Mouse (Mus musculus): Measurements from ENCODE around the gene Dnajc1.

The Dnajc1 gene

DNA sequence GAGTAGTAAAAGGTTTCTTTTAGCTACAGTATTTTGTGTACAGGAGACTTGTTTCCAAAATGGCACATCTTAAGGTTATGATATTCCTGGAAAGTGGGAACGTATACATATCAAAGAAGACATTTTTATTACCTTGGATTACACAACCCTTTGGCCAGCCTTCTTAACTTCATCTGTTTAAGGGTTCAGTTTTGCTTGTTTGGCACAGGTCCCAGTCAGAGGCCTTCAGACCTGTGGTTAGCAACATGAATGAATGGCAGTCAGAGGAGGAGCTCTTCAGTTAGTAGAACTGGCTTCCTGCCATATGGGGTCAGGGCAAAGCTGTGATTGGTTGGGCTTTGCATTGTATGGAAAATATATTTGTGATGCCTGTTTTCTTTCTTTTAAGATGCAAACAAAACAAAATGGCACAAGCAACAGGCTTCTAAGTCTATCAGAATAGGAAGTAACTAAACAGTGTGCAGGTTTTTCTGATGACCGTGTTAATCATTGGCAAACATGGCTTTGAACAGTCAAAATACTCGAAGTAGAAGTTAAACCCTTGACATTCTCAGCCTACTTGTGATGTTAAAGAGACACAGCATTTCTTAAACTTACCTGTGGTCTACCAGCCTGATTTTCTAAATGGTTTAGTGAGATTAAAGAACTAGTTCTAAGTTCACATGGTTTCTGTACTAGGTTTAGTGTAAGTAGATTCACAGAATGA is 196.8 kb downstream of the Dnajc1 start:
- DNase-seq (ENCODE audit: low spot score) = peak; percentile 49

DNA sequence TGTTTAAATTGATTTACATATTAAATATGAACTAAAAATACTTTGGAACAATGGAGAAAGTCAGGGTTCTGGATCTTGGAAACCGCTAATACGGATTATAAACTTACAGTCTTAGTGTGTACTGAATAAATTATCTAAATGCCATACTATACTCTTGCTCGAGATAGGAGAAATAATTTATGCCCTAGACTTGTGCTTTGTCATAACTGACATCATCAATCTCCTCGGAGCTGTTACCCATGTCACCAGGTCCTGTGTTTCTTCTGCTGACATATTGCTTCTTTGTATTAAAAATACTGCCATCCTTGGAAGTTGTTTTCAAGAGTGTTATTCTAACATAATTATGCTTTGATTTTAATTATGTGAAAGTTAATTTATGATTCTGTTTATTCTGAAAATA is 197.3 kb downstream of the Dnajc1 start:
- DNase-seq (ENCODE audit: low spot score) = no peak

DNA sequence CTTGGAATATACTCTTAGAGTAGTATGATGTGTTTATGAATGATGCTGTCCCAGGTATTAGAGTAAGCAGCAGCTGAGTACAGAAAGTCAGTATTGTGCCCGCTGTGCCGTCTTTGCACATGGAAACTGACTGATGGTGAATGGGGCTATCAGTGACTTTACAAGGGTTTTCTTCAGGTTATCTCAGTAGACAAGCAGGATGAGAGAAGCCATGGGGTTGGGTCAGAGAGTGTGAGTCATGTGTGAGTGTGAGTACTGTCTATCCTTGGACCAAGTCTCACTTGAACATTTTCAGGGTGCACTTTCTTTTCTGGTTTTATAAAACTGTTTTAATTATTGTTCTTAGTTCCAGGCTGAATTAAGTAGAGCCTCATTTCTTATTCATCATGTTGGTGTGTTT is 204.3 kb downstream of the Dnajc1 start:
- DNase-seq (ENCODE audit: low spot score) = no peak

DNA sequence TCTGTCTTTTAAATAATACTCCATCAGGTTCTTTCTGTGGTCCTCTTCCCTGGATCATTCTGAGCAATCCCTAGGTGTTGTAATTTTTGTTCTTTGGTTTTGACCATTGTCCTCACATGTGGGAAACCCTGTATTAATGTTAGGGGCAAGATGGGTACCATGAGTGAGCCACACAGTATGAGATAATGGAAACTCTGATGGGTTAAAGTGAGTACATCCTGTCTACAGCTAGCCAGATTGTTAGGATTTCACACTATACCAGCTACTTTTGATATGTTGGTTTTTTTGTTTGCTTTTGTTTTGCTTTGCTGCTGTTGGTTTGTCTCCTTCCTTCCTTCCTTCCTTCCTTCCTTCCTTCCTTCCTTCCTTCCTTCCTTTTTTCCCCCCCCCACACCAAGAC is 209.6 kb downstream of the Dnajc1 start:
- no peak for DNase-seq (ENCODE audit: low spot score)

DNA sequence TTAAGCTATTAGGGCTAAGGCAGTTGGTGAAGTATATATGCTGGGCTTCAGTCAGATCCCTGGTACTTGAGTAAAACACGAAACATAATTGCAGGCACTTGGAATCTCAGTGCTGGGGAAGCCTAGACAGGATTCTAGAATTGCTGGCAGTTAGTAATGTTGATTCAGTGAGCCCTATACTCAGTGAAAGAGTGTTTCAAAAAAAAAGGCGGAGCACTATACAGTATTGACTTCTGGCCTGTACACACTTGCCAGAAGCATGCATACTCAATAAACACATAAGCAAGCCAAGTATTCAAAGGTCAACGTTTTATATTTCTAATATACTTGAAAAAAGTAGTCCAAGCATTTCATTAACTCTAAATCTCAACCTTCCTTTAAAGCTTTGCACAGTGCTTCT is 211.0 kb downstream of the Dnajc1 start:
- DNase-seq (ENCODE audit: low spot score) = no peak

DNA sequence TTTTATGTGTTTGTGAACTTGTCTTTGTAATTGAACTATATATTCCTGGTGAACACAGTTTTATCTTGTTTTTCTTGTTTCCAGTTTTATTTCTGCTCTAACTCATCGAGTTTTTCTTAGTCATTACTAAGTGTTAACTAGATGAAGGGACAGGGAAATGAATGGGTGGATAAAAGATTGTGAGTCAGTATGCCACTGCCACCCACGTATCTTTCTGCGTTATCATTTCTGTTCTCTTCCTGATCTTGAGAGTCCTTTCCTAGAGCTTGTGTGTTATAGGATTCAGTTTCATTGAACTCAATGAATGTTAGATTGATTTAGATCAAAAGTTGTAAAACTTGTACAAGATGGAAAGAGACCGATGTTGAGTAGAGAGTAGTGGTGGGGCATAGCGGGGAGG is 212.3 kb downstream of the Dnajc1 start:
- DNase-seq (ENCODE audit: low spot score) = no peak

DNA sequence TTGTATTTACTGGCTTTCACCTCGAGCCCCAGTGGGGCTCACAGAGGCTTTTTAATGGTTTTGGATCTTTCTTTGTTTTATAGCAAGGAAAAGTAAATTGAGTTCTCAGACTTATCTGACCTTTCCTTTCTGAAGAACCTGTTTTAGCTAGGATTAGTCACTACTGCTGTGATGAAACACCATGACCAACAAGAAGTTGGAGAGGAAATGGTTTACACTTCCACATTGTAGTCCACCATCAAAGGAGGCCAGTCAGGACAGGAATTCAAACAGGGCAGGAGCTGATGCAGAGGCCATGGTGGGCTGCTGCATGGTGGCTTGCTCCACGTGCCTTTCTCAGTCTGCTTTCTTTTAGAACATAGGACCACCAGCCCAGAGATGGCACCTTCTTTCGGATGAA is 216.4 kb downstream of the Dnajc1 start:
- no peak for DNase-seq (ENCODE audit: low spot score)

DNA sequence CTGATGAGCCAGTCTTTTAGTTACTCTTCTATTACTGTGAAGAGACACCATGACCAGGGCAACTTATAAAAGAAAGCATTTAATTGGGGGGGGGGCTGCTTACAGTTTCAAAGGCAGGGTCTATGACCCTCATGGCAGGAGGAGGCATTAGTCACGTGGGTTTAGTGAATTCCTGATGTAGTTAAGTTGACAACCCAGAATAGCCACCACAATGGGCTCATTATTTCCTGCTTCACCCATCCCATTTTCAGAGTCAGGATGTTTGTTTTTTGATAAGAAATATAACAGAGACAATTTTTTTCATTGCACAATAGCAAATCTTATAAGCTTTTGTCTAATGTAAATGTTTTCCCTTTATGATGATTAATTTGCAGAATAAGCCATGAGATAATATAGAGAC is 217.4 kb downstream of the Dnajc1 start:
- DNase-seq (ENCODE audit: low spot score) = no peak

DNA sequence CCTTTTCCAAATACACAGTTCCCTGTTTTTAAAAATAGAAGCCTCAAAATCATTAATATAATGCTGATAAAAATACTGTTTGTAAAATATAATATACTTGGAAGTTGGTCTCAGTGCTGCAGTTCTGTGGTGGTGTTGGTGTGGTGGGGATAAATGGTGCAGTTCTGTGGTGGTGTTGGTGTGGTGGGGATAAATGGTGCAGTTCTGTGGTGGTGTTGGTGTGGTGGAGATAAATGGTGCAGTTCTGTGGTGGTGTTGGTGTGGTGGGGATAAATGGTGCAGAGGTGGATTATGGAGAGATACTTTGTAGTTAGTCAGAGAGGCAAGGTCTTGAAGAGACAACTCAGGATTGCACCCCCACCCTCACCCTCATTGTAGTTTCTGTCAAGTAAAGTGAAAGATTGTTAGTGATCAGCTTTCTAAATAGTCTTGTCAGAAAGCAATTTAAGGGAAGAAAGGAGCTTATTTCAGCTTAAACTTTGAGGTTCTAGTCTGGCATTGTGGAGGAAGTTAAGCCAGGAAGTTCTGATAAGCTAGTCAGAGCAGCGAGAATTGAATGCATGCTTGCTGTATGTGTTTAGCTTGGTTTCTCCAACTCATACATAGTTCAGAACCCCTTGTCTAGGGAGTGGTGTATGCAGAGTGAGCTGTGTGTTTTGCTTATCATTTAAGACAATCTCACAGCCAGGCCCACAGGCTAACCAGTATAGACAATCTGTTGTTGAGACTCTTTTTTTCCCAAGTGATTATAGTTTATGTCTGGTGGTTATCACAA is 223.3 kb downstream of the Dnajc1 start:
- no peak for DNase-seq (ENCODE audit: low spot score)

DNA sequence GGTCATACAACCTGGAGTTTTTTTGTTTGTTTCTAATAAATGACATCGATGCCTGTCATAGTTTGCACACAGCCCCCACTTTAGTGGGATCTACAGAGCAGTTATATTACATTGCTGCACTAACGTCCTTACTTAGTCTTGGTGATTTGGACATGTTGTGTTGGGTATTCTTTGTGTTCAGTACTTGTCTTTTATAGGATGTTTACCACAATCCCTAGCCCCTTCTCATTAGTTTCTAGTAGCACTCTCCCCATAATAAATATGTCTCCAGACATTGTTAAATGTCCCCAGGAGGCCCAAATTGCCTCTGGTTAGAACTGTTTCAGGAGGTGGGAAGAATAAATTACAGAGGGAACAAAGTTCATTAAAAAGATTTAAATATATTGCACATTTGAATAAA is 227.1 kb downstream of the Dnajc1 start:
- no peak for DNase-seq (ENCODE audit: low spot score)

DNA sequence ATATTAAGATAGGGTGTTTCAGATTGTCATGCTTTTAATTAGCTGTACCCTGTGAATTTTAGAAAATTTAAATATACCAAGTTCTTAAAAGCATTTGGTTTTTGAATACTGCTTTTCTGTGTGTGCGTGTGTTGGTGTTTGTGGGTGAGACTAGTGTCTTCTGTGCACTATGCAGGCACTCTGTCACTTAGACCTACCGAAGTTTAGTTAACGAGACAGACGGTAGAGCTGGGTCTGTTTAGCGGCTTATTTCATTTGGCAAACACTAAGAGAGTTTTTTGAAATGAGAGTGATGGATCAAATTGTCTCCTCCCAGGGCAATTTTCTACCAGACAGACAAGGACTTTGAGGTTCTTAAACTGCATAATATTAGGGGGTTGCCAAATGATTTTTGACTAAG is 231.6 kb downstream of the Dnajc1 start:
- no peak for DNase-seq (ENCODE audit: low spot score)

DNA sequence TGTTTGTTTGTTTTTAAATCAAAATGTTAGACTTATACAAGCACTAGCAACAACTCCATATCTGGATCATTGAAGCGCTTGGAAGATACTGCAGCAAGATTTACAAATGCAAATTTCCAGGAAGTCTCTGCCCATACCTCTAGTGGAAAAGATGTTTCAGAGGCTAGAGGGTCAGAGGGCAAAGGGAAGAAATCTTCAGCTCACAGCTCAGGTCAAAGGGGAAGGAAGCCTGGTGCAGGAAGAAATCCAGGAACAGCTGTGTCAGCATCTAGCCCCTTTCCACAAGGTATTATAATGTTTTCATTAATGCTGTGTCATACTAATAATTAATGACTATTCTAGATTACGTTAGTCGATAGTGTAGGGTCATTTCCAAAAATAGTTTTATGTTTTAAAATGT is 233.2 kb downstream of the Dnajc1 start:
- no peak for DNase-seq (ENCODE audit: low spot score)

DNA sequence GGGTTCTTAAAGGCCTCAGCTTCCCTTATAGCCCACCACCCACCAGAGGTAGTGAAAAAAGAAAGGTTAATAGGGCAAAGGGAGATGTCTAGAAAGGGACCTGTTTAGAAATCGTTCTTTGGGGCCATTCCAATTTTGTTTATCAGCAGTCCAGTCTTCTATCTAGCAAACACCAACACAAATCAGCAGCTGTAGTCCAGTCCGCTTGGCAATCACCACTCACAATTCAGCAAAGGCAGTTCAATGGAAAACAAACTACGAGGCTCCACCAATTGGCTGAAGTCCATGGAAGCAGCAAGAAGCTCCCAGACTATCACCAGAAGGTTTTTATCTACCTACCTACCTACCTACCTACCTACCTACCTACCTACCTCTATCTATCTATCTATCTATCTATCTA is 236.5 kb downstream of the Dnajc1 start:
- DNase-seq (ENCODE audit: low spot score) = no peak
